Mouse (Mus musculus) testis, adult 2 months (tissue): ENCODE measurements at regions not wholly inside any gene's neighbourhood (a gene's known extent, or its start where the extent isn't known, plus 50 kb on each side); places are given as distances from the start of the nearest gene placed in this dataset.

ENCODE experiments used
- CTCF ChIP-seq: fragments of 200-500 bp; IDR thresholded peaks from 2 replicates; pipeline ENCODE4 v1.5.1; 2012; ENCODE audit warnings: low read depth, mild to moderate bottlenecking, inconsistent platforms, low read length, moderate library complexity; ENCODE audit not compliant: control insufficient read depth, insufficient read depth, insufficient replicate concordance
- POLR2A ChIP-seq: fragments of 200-500 bp; IDR thresholded peaks from 2 replicates; pipeline ENCODE4 v1.6.1; 2012; ENCODE audit warnings: low read depth, mild to moderate bottlenecking, inconsistent platforms, low read length, moderate library complexity; ENCODE audit not compliant: control insufficient read depth

DNA sequence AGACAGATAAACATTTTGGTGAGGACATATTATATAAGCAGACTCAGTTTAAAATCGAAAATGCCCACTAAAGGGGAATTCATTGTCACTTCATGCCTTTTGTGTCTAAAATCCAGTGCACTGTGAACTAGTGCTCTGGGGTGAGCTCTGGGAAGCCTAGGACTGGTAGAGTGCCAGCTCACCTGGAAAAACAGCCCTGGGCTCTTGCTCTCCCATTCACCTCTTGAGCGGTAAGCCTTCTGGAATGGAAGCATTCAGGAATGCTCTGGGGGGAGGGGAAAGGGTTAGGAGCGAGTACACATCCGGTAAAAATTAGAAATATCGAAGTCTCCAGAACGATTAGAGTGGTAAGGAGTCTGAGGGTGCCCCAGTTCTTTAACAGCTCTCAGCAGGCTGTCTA, 53.4 kb upstream of the Tbl1xr1 start:
- no peak for TF ChIP-seq POLR2A
- no peak for TF ChIP-seq CTCF
